In genomic region chr7:98491451-98492200, GRCm38 (mm10) we compare ENCODE assay signal across 11 mouse cellular contexts. TPM values are rescaled to one million over a fixed set of nuclear protein-coding genes. Genes with fewer than 3 reads are reported as not detected.
DNase-seq lines count a peak whose midpoint lies in the region; ATAC-seq and TF ChIP-seq lines count a peak whose summit lies in the region.
"Had no signal": no experiment of that assay in that cellular context is flagged by ENCODE, and none has a peak within 500 bp of the region (broad histone marks: within the 10 kb centered on the region; RNA-seq: fewer than 3 reads in every experiment).

No protein-coding gene starts in this region.

- intact Hi-C loops in gastrocnemius, adult 2 months (cut with DNase I): no loop called here

- H3K4me3 ChIP-seq in gastrocnemius, adult 2 months: peak overlapping the region; percentile 73
- no peak overlapping the region for H3K4me3 ChIP-seq in limb, embryonic 12.5 days (replicated peaks)
- no peak overlapping the region for H3K4me3 ChIP-seq in limb, embryonic 10.5 days
- 0 out of 2 replicates have a peak overlapping the region, but pooled peaks have one; percentile 52 for H3K4me3 ChIP-seq in embryonic facial prominence, embryonic 14.5 days (ENCODE audit: low read depth, low read length)
- peak overlapping the region; percentile 16 to 37; a peak in 2 of 4 replicates for H3K4me3 ChIP-seq in liver, embryonic 14.5 days (ENCODE audit: insufficient read depth in 1 of 2, low read depth in 2 of 2, low read length in 2 of 2)
- H3K4me3 ChIP-seq: erythroblast, embryonic 14.5 days had no signal

- no peak for TF ChIP-seq CTCF in gastrocnemius, adult 2 months (IDR thresholded peaks at IDR 0.05)
- TF ChIP-seq CTCF in liver, embryonic 14.5 days (IDR thresholded peaks at IDR 0.05; ENCODE audit: low read depth): no peak

- ATAC-seq in limb, embryonic 12.5 days (ENCODE audit: insufficient number of reproducible peaks, insufficient read depth, low FRiP score, low TSS enrichment, low read depth): no peak
- ATAC-seq in embryonic facial prominence, embryonic 14.5 days (ENCODE audit: low read depth): no peak
- no peak for ATAC-seq in liver, embryonic 14.5 days (ENCODE audit: insufficient read depth)

- 0 out of 2 replicates have a peak overlapping the region, but pooled peaks have one; percentile 23 for H3K9ac ChIP-seq in limb, embryonic 12.5 days (replicated peaks)
- no peak overlapping the region for H3K9ac ChIP-seq in embryonic facial prominence, embryonic 14.5 days (ENCODE audit: low read depth, low read length)
- 0 out of 2 replicates have a peak overlapping the region, but pooled peaks have one; percentile 9 for H3K9ac ChIP-seq in liver, embryonic 14.5 days (replicated peaks)

- peaks cover 37% of the 10 kb centered on the region for H3K4me1 ChIP-seq in limb, embryonic 12.5 days (replicated peaks)
- H3K4me1 ChIP-seq in limb, embryonic 10.5 days: peaks cover 60% of the 10 kb centered on the region
- H3K4me1 ChIP-seq in embryonic facial prominence, embryonic 14.5 days (ENCODE audit: control insufficient read depth, insufficient read depth, low read length): peaks cover 11% of the 10 kb centered on the region
- H3K4me1 ChIP-seq in liver, embryonic 14.5 days (replicated peaks; ENCODE audit: control insufficient read depth in 2 of 2, insufficient read depth in 2 of 2, low read length in 1 of 2): peaks cover 0 to 3% of the 10 kb centered on the region in 2 experiments; a peak in 2 of 4 replicates

- H3K27ac ChIP-seq in gastrocnemius, adult 2 months: peak overlapping the region; percentile 84
- H3K27ac ChIP-seq in limb, embryonic 12.5 days: no peak overlapping the region
- H3K27ac ChIP-seq in limb, embryonic 10.5 days: no peak overlapping the region; the same call in 1 of the 2 replicates
- H3K27ac ChIP-seq in embryonic facial prominence, embryonic 14.5 days (replicated peaks; ENCODE audit: low read depth, low read length): no peak overlapping the region
- no peak overlapping the region for H3K27ac ChIP-seq in liver, embryonic 14.5 days

- no peaks in the 10 kb centered on the region for H3K36me3 ChIP-seq in limb, embryonic 12.5 days
- no peaks in the 10 kb centered on the region for H3K36me3 ChIP-seq in limb, embryonic 10.5 days
- H3K36me3 ChIP-seq in embryonic facial prominence, embryonic 14.5 days (ENCODE audit: control insufficient read depth, insufficient read depth, low read length): no peaks in the 10 kb centered on the region
- H3K36me3 ChIP-seq in liver, embryonic 14.5 days (replicated peaks; ENCODE audit: control insufficient read depth, insufficient read depth, low read depth): no peaks in the 10 kb centered on the region

- no peak for TF ChIP-seq EP300 in liver, embryonic 14.5 days (IDR thresholded peaks at IDR 0.05; ENCODE audit: low read depth)

- no peaks in the 10 kb centered on the region for H3K9me3 ChIP-seq in limb, embryonic 12.5 days
- no peaks in the 10 kb centered on the region for H3K9me3 ChIP-seq in limb, embryonic 10.5 days (replicated peaks)
- H3K9me3 ChIP-seq in embryonic facial prominence, embryonic 14.5 days (ENCODE audit: control insufficient read depth, low read length): no peaks in the 10 kb centered on the region
- no peaks in the 10 kb centered on the region for H3K9me3 ChIP-seq in liver, embryonic 14.5 days (ENCODE audit: control insufficient read depth, low read length)

- H3K27me3 ChIP-seq in limb, embryonic 12.5 days: peaks cover 29% of the 10 kb centered on the region
- H3K27me3 ChIP-seq in limb, embryonic 10.5 days (ENCODE audit: low read depth, poor library complexity, severe bottlenecking): peaks cover 53% of the 10 kb centered on the region
- H3K27me3 ChIP-seq in embryonic facial prominence, embryonic 14.5 days (replicated peaks; ENCODE audit: control insufficient read depth, insufficient read depth, low read length): no peaks in the 10 kb centered on the region; the same call in none of the 2 replicates
- peaks cover 18% of the 10 kb centered on the region for H3K27me3 ChIP-seq in liver, embryonic 14.5 days (ENCODE audit: control insufficient read depth, insufficient read depth, low read length)

- 65% methylated on average over 9 of the region's 9 CpGs for WGBS in limb, embryonic 12.5 days
- 64% methylated on average over 9 of the region's 9 CpGs for WGBS in limb, embryonic 10.5 days
- WGBS in embryonic facial prominence, embryonic 14.5 days: 67% methylated on average over 9 of the region's 9 CpGs
- 41% methylated on average over 9 of the region's 9 CpGs for WGBS in liver, embryonic 14.5 days (ENCODE audit: insufficient replicate concordance)

- DNase-seq in gastrocnemius, adult 2 months: no peak
- no peak for DNase-seq in gastrocnemius, postnatal 25 days
- no peak for DNase-seq in limb, embryonic 10.5 days (ENCODE audit: low spot score)
- no peak for DNase-seq in embryonic facial prominence, embryonic 14.5 days (ENCODE audit: low spot score)
- DNase-seq in liver, embryonic 14.5 days (ENCODE audit: low read depth in 3 of 3, low spot score in 3 of 3): no peak
- no peak for DNase-seq in right cerebral cortex, adult 2 months (ENCODE audit: low spot score in 2 of 2)
- DNase-seq in adrenal gland, adult 2 months: no peak

- no peak overlapping the region; the same call in 1 of the 2 replicates for H3K4me2 ChIP-seq in limb, embryonic 12.5 days
- H3K4me2 ChIP-seq in embryonic facial prominence, embryonic 14.5 days (ENCODE audit: low read depth, low read length): peak overlapping the region; percentile 90; the same call in 1 of the 2 replicates
- H3K4me2 ChIP-seq in liver, embryonic 14.5 days (ENCODE audit: low read depth): 0 out of 2 replicates have a peak overlapping the region, but pooled peaks have one; percentile 4

RNA-seq across cellular contexts. Expression of gene Lrrc32, which starts 2.5 kb away (rescaled TPM):
- 1 to 10 TPM; 3.7 to 4.6 TPM for total RNA-seq in gastrocnemius, adult 2 months (2021)
- 1 to 10 TPM; 4.9 to 5.0 TPM for total RNA-seq in gastrocnemius, postnatal 25 days (2021)
- 2.3 and 4.6 TPM in 2 replicates for polyA plus RNA-seq in limb, embryonic 12.5 days (2016; fragmentation: Nextera tagmentation; extraction: Ambion mirVana)
- polyA plus RNA-seq in limb, embryonic 10.5 days (2016; fragmentation: Nextera tagmentation; extraction: Ambion mirVana): 2.8 and 3.6 TPM in 2 replicates
- polyA plus RNA-seq in embryonic facial prominence, embryonic 14.5 days (2014; fragmentation: Nextera tagmentation; extraction: Ambion mirVana): 9.7 and 10.6 TPM in 2 replicates
- 3.6 and 4.4 TPM in 2 replicates for polyA plus RNA-seq in liver, embryonic 14.5 days (2012; rRNA removed)
- polyA plus RNA-seq in liver, embryonic 14.5 days (2014; fragmentation: Nextera tagmentation; extraction: Ambion mirVana): 4.7 and 5.5 TPM in 2 replicates
- total RNA-seq in adrenal gland, adult 2 months (2021): 10 to 100 TPM; 17.0 to 37.1 TPM
- polyA plus RNA-seq in adrenal gland, adult 2 months (2012; rRNA removed): 16.6 and 19.4 TPM in 2 replicates

RNA-seq across cellular contexts. Expression of gene Gucy2d, which starts 51.4 kb away (rescaled TPM):
- under 1 TPM in 1 of 2 experiments, not detected in 1; 0.25 TPM for total RNA-seq in gastrocnemius, adult 2 months (2021)
- under 1 TPM in 1 of 2 experiments, not detected in 1; 0.15 TPM for total RNA-seq in gastrocnemius, postnatal 25 days (2021)
- polyA plus RNA-seq in limb, embryonic 12.5 days (2016; fragmentation: Nextera tagmentation; extraction: Ambion mirVana): 0.08 TPM in 1 of 2 replicates, not detected in the other
- polyA plus RNA-seq in limb, embryonic 10.5 days (2016; fragmentation: Nextera tagmentation; extraction: Ambion mirVana): 0.05 TPM in 1 of 2 replicates, not detected in the other
- 0.31 TPM in 1 of 2 replicates, not detected in the other for polyA plus RNA-seq in embryonic facial prominence, embryonic 14.5 days (2014; fragmentation: Nextera tagmentation; extraction: Ambion mirVana)
- not detected in 2 replicates for polyA plus RNA-seq in liver, embryonic 14.5 days (2012; rRNA removed)
- not detected in 2 replicates for polyA plus RNA-seq in liver, embryonic 14.5 days (2014; fragmentation: Nextera tagmentation; extraction: Ambion mirVana)
- total RNA-seq in adrenal gland, adult 2 months (2021): not detected
- polyA plus RNA-seq in adrenal gland, adult 2 months (2012; rRNA removed): not detected in 2 replicates
- total RNA-seq: hematopoietic stem cell, adult 5-6 weeks had no signal
- polyA plus RNA-seq: erythroblast, embryonic 14.5 days; lung, embryonic 16.5 days had no signal

Comparison
In these comparisons a context has a peak if more than half of its experiments do, and no peak if none do; other contexts are left out.
1. H3K4me3 ChIP-seq: peak in gastrocnemius, adult 2 months (single experiment), embryonic facial prominence, embryonic 14.5 days (single experiment) and liver, embryonic 14.5 days (2 of 2); none in limb, embryonic 12.5 days (single experiment) and limb, embryonic 10.5 days (single experiment).